Mouse (Mus musculus) liver, embryonic 16.5 days (tissue): Measurements from ENCODE around the gene Agap1. TPM values are rescaled to one million over a fixed set of nuclear protein-coding genes. Genes with fewer than 3 reads are reported as not detected.

ENCODE experiments used
- ATAC-seq: fragments of 200-750 bp; cut with Nextera tagmentation; 2 replicates; pipeline ENCODE4 v1.8.0; 2017; ENCODE audit warnings: low read depth, mild to moderate bottlenecking, moderate number of reproducible peaks, moderate library complexity
- H3K27ac ChIP-seq: fragments of 300-500 bp; sonication (generic); 2 replicates; pipeline ENCODE4 v1.5.1; 2014; ENCODE audit warnings: mild to moderate bottlenecking, low read length
- H3K27me3 ChIP-seq: fragments of 300-500 bp; sonication (generic); 2 replicates; pipeline ENCODE4 v1.6.1; 2014; ENCODE audit warnings: low read depth, low read length, mixed read lengths; ENCODE audit not compliant: control insufficient read depth, insufficient read depth
- H3K36me3 ChIP-seq: fragments of 300-500 bp; sonication (generic); 2 replicates; pipeline ENCODE4 v1.6.1; 2014; ENCODE audit warnings: mild to moderate bottlenecking; ENCODE audit not compliant: control insufficient read depth, insufficient read depth
- H3K4me1 ChIP-seq: fragments of 300-500 bp; sonication (generic); 2 replicates; pipeline ENCODE4 v1.6.1; 2014; ENCODE audit warnings: low read depth, low read length, mixed read lengths; ENCODE audit not compliant: control insufficient read depth
- H3K4me2 ChIP-seq: fragments of 300-500 bp; sonication (generic); 2 replicates; pipeline ENCODE4 v1.6.1; 2014; ENCODE audit warnings: low read depth, low read length, mixed read lengths
- H3K4me3 ChIP-seq: fragments of 300-500 bp; sonication (generic); 2 replicates; pipeline ENCODE4 v1.5.1; 2014; ENCODE audit warnings: low read depth, mild to moderate bottlenecking, low read length
- H3K9ac ChIP-seq: fragments of 300-500 bp; sonication (generic); 2 replicates; pipeline ENCODE4 v1.6.1; 2014; ENCODE audit warnings: low read depth, low read length
- H3K9me3 ChIP-seq: fragments of 300-500 bp; sonication (generic); replicated peaks from 2 replicates; pipeline ENCODE4 v1.6.1; 2016; ENCODE audit warnings: low read length; ENCODE audit not compliant: control insufficient read depth
- WGBS: fragments of 180-500 bp; shearing (Covaris S2); extraction: QIAGEN DNeasy Blood & Tissue Kit; methylation state at CpG from one replicate; pipeline ENCODE4 v1.1.7; 2014; ENCODE audit not compliant: insufficient replicate concordance; 5-methylcytosine and 5-hydroxymethylcytosine counted together
- polyA plus RNA-seq: library from polyadenylated mRNA; unstranded; fragments of >200 nt; fragmentation: Nextera tagmentation; extraction: Ambion mirVana; gene quantifications from 2 replicates; pipeline ENCODE4 v1.2.1, GENCODE M21; 2015

Agap1 gene
- polyA plus RNA-seq, 1 experiment from 2014 or later: 1.1 TPM

DNA sequence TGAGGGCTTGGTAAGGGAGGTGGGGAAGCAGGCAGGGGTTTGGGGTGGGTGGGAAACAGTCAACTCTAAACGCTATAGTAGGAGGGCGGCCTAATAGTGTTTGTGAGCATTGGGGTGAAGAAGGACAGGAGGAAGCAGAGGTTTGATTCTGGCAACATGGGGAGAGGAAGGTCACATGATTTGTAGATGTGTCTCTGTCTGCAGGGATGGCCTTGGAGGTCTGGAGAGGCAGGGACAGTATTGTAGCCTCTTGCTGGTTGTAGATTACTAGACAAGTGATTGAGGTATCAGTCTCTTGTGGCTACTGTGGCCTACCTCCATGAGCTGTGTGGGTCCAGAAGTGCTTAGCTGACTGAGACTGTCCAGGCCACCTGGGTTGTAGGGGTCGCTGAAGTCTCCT lies 13.5 kb downstream of the Agap1 start:
- 45% methylated on average over 3 of the region's 3 CpGs for WGBS
- H3K27ac ChIP-seq: no peak overlapping the region

DNA sequence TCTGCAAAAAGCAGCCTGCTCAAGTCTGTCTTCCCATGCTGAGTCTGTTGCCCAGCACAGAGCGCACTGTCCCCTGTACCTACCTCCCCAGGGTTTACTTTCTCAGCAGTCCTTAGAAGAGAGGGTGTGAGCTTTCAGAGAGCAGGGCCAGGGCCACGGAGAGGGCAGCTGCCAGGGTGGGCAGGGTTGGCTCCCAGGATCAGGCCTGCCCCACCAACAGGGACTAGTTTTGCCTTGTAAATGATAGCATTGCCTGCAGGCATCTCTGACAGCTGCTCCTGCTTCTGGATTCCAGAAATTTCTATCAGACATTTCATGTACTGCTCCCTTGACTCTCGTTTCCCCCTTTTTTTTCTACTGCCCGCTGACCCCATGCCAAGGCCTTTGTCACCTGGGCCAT lies 16.8 kb downstream of the Agap1 start:
- H3K4me1 ChIP-seq: peaks cover 14% of the 10 kb centered on the region
- H3K36me3 ChIP-seq: no peaks in the 10 kb centered on the region
- no peaks in the 10 kb centered on the region for H3K27me3 ChIP-seq
- WGBS: 50% methylated on average over 4 of the region's 4 CpGs
- H3K9me3 ChIP-seq: no peaks in the 10 kb centered on the region
- H3K27ac ChIP-seq: no peak overlapping the region
- H3K4me2 ChIP-seq: no peak overlapping the region
- ATAC-seq: no peak
- H3K4me3 ChIP-seq: no peak overlapping the region
- H3K9ac ChIP-seq: no peak overlapping the region

More for the DNA sequence above, 13.5 kb downstream of the Agap1 start:
- no peaks in the 10 kb centered on the region for H3K36me3 ChIP-seq
- ATAC-seq: no peak
- no peak overlapping the region for H3K9ac ChIP-seq
- peak overlapping the region; percentile 14; the same call in 1 of the 2 replicates for H3K4me2 ChIP-seq
- H3K27me3 ChIP-seq: no peaks in the 10 kb centered on the region
- H3K9me3 ChIP-seq: no peaks in the 10 kb centered on the region
- no peak overlapping the region for H3K4me3 ChIP-seq
- H3K4me1 ChIP-seq: peaks cover 25% of the 10 kb centered on the region

GRCm38 (mm10) chr1:89471891-89472290 lies 17.3 kb downstream of the Agap1 start:
- Histone ChIP-seq H3K9me3 (no peaks in the 10 kb centered on the region), H3K27me3 (no peaks in the 10 kb centered on the region), H3K4me3 (no peak overlapping the region), H3K27ac (no peak overlapping the region), H3K36me3 (no peaks in the 10 kb centered on the region), H3K4me2 (no peak overlapping the region), H3K4me1 (peaks cover 10% of the 10 kb centered on the region), H3K9ac (no peak overlapping the region)
- 75% methylated on average over 9 of the region's 9 CpGs for WGBS
- no peak for ATAC-seq

- no peak overlapping the region for H3K4me2 ChIP-seq
- peak; percentile 83 for ATAC-seq
- H3K9ac ChIP-seq: no peak overlapping the region
- peaks cover 3% of the 10 kb centered on the region; the same call in 1 of the 2 replicates for H3K4me1 ChIP-seq
- no peaks in the 10 kb centered on the region for H3K9me3 ChIP-seq
- no peak overlapping the region for H3K4me3 ChIP-seq
- 60% methylated on average over 5 of the region's 5 CpGs for WGBS
- no peak overlapping the region for H3K27ac ChIP-seq
- H3K36me3 ChIP-seq: no peaks in the 10 kb centered on the region
- H3K27me3 ChIP-seq: no peaks in the 10 kb centered on the region
These were observed 19.3 kb downstream of the Agap1 start for GRCm38 (mm10) chr1:89473946-89474345.

GRCm38 (mm10) chr1:89474853-89475252 lies 20.2 kb downstream of the Agap1 start:
- Histone ChIP-seq H3K4me1 (no peaks in the 10 kb centered on the region), H3K27me3 (no peaks in the 10 kb centered on the region), H3K4me3 (no peak overlapping the region), H3K27ac (no peak overlapping the region), H3K4me2 (no peak overlapping the region), H3K9ac (no peak overlapping the region), H3K36me3 (no peaks in the 10 kb centered on the region), H3K9me3 (no peaks in the 10 kb centered on the region)
- 59% methylated on average over 9 of the region's 9 CpGs for WGBS
- no peak for ATAC-seq

- Histone ChIP-seq H3K36me3 (no peaks in the 10 kb centered on the region), H3K27me3 (no peaks in the 10 kb centered on the region), H3K4me3 (no peak overlapping the region), H3K27ac (no peak overlapping the region), H3K9me3 (no peaks in the 10 kb centered on the region), H3K9ac (no peak overlapping the region), H3K4me2 (no peak overlapping the region), H3K4me1 (no peaks in the 10 kb centered on the region)
- no peak for ATAC-seq
- 56% methylated on average over 5 of the region's 5 CpGs for WGBS
These were observed 22.4 kb downstream of the Agap1 start for GRCm38 (mm10) chr1:89477033-89477432.

DNA sequence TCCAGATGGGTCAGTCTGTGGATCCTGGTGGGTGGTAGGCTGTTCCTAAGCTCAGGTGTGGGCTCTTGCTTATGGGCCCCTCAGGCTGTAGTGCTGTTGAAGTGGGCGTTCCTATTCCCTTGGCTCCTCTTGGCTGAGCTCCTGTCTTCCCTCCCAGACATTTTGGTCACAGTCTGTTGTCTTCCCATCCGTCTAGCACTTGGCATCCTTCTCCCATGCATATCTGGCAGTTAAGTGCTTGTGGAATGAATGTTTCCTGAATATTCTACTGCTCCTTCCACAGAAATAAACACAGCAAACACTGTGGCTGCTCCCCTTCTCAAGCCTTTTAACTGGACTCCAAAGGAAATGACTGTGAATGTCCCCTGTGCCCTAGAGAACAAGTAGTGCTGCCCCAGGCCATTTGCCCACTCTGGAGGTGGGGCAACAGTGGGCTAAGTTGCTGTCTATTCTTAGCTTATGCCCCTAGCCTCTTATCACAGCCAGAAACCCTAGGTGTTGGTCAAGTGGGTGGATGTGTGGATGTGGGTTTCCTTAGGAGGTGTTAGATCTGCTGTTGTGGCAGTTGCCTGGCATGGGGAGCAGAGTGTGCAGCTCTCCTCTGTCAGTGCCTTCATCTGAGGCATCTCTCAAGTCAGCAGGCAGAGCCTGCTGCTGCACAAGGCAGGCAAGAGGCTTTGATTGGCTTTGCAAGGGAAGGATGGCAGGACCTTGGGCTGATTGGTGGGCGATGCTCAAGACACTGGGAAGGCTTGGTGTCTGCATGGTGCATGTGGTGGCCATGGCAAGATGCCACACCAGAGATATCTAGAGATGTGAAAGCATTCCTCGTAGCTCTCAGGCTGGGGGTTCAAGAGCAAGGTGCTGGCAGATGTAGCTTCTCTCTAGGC lies 24.2 kb downstream of the Agap1 start:
- Histone ChIP-seq H3K4me1 (no peaks in the 10 kb centered on the region), H3K27ac (no peak overlapping the region), H3K27me3 (no peaks in the 10 kb centered on the region), H3K4me2 (no peak overlapping the region), H3K9ac (no peak overlapping the region), H3K36me3 (no peaks in the 10 kb centered on the region), H3K9me3 (no peaks in the 10 kb centered on the region), H3K4me3 (no peak overlapping the region)
- 40% methylated on average over 4 of the region's 4 CpGs for WGBS
- ATAC-seq: no peak

GRCm38 (mm10) chr1:89481154-89481553 lies 26.5 kb downstream of the Agap1 start:
- Histone ChIP-seq H3K4me3 (no peak overlapping the region), H3K9ac (no peak overlapping the region), H3K9me3 (no peaks in the 10 kb centered on the region), H3K36me3 (no peaks in the 10 kb centered on the region), H3K27me3 (no peaks in the 10 kb centered on the region), H3K27ac (no peak overlapping the region), H3K4me1 (no peaks in the 10 kb centered on the region), H3K4me2 (no peak overlapping the region)
- ATAC-seq: no peak
- 80% methylated on average over 9 of the region's 9 CpGs for whole genome bisulfite sequencing

DNA sequence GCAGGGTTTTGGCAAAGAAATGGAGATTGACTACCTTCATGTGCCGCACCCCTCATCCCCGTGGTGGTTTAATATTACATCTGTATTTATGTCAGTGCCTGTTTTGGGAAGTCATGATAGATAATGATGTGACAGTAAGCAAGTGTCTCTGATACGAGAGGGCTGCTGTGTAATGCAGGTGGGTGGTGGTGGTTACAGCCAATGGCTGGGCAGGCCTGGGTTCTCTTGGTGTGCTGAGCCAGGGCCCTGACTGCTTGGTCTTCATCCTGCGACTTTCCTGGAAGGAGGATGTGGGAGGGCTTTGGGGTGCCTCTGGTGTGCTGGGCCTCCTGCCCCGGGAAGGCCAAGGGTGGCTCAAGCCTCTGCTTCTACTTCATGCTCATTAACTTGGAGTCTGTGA lies 28.2 kb downstream of the Agap1 start:
- no peaks in the 10 kb centered on the region for H3K27me3 ChIP-seq
- H3K4me3 ChIP-seq: no peak overlapping the region
- no peaks in the 10 kb centered on the region for H3K9me3 ChIP-seq
- no peak overlapping the region for H3K27ac ChIP-seq
- no peak overlapping the region for H3K4me2 ChIP-seq
- H3K9ac ChIP-seq: no peak overlapping the region
- no peak for ATAC-seq
- H3K4me1 ChIP-seq: no peaks in the 10 kb centered on the region
- H3K36me3 ChIP-seq: no peaks in the 10 kb centered on the region
- 40% methylated on average over 5 of the region's 5 CpGs for WGBS
